Mouse (Mus musculus) gastrocnemius, postnatal 10 days (tissue): ENCODE measurements at regions not wholly inside any gene's neighbourhood (a gene's known extent, or its start where the extent isn't known, plus 50 kb on each side); places are given as distances from the start of the nearest gene placed in this dataset.

Source experiments
- DNase-seq: peaks from one replicate; pipeline ENCODE4 v3.0.0; 2021; ENCODE audit warnings: mixed read lengths

GRCm38 (mm10) chr6:39283761-39284415, 77.3 kb upstream of the Kdm7a start:
- no peak for DNase-seq

- DNase-seq, result no peak
Measured at GRCm38 (mm10) chr6:39278317-39278716, 71.7 kb upstream of the Kdm7a start.

GRCm38 (mm10) chr6:39274774-39275502, 68.3 kb upstream of the Kdm7a start:
- no peak for DNase-seq

GRCm38 (mm10) chr6:39273427-39273826, 66.8 kb upstream of the Kdm7a start:
- no peak for DNase-seq

GRCm38 (mm10) chr6:39270457-39270856, 63.9 kb upstream of the Kdm7a start:
- no peak for DNase-seq

- no peak for DNase-seq
Measured at GRCm38 (mm10) chr6:39269706-39270105, 63.1 kb upstream of the Kdm7a start.

- DNase-seq, result no peak
Measured at GRCm38 (mm10) chr6:39268647-39269428, 62.2 kb upstream of the Kdm7a start.

- DNase-seq, result no peak
Measured at GRCm38 (mm10) chr6:39264722-39265121, 58.1 kb upstream of the Kdm7a start.

- peak; percentile 38 for DNase-seq
Measured at GRCm38 (mm10) chr6:39263615-39264014, 57.0 kb upstream of the Kdm7a start.

- DNase-seq, result no peak
Measured at GRCm38 (mm10) chr6:39261951-39262350, 55.4 kb upstream of the Kdm7a start.

- no peak for DNase-seq
Measured at GRCm38 (mm10) chr6:39260480-39260879, 53.9 kb upstream of the Kdm7a start.

GRCm38 (mm10) chr6:39259129-39259528, 52.5 kb upstream of the Kdm7a start:
- no peak for DNase-seq

GRCm38 (mm10) chr6:39258656-39259055, 52.1 kb upstream of the Kdm7a start:
- DNase-seq, result no peak

- DNase-seq, result no peak
Measured at GRCm38 (mm10) chr6:39257667-39258395, 51.2 kb upstream of the Kdm7a start.

GRCm38 (mm10) chr6:39257111-39257571, 50.6 kb upstream of the Kdm7a start:
- DNase-seq, result no peak

- peak; percentile 42 for DNase-seq
Measured at GRCm38 (mm10) chr6:39256304-39257103, 49.9 kb upstream of the Kdm7a start.
